Comparison of ENCODE assay signal across 8 mouse cellular contexts in genomic region chr6:88589517-88589916, GRCm38 (mm10). TPM values are rescaled to one million over a fixed set of nuclear protein-coding genes. Genes with fewer than 3 reads are reported as not detected.
DNase-seq lines count a peak whose midpoint lies in the region; ATAC-seq and TF ChIP-seq lines count a peak whose summit lies in the region.

No protein-coding gene starts in this region.

- ATAC-seq in hindbrain, embryonic 13.5 days (ENCODE audit: low FRiP score), result peak; percentile 36; the same call in 1 of the 2 replicates
- 0 out of 2 replicates have a peak, but pooled peaks have one; percentile 43 for ATAC-seq in liver, postnatal 0 days

- no peak for TF ChIP-seq EP300 in liver, postnatal 0 days (IDR thresholded peaks at IDR 0.05; ENCODE audit: low read depth)

- intact Hi-C loops in heart, postnatal 25 days (cut with DNase I), result loop anchor here (1.0 kb wide), 1 partner anchor 242 kb away; no protein-coding TSS in a partner anchor

- no peak overlapping the region for H3K27ac ChIP-seq in cortical plate, adult 2 months (ENCODE audit: insufficient read depth, low read length)
- H3K27ac ChIP-seq in hindbrain, embryonic 13.5 days, result no peak overlapping the region
- no peak overlapping the region for H3K27ac ChIP-seq in liver, postnatal 0 days (ENCODE audit: low read depth)

- WGBS in hindbrain, embryonic 13.5 days, result 39% methylated on average over 5 of the region's 5 CpGs
- WGBS in liver, postnatal 0 days (ENCODE audit: insufficient replicate concordance), result 24% methylated on average over 5 of the region's 5 CpGs

- no peaks in the 10 kb centered on the region for H3K36me3 ChIP-seq in hindbrain, embryonic 13.5 days
- H3K36me3 ChIP-seq in liver, postnatal 0 days (replicated peaks; ENCODE audit: insufficient read depth, low read length), result no peaks in the 10 kb centered on the region

- no peak overlapping the region for H3K9ac ChIP-seq in hindbrain, embryonic 13.5 days
- H3K9ac ChIP-seq in liver, postnatal 0 days (replicated peaks), result no peak overlapping the region

- TF ChIP-seq POLR2A in cortical plate, adult 2 months (IDR thresholded peaks at IDR 0.05; ENCODE audit: extremely low read depth, insufficient read depth, low read length), result no peak

- peak; percentile 35 to 39 for DNase-seq in heart, adult 18-20 months
- DNase-seq in heart, postnatal 25 days (ENCODE audit: low spot score), result no peak
- peak; percentile 34 for DNase-seq in ES-CJ7 (ENCODE audit: low read depth, low spot score)
- peak; percentile 36 for DNase-seq in liver, postnatal 0 days
- peak; percentile 50 to 58 for DNase-seq in right cerebral cortex, postnatal 10 days (ENCODE audit: low spot score in 2 of 2)
- no peak for DNase-seq in thymus, postnatal 25 days

- no peaks in the 10 kb centered on the region for H3K4me1 ChIP-seq in cortical plate, adult 2 months (ENCODE audit: control insufficient read depth, insufficient read depth, low read length)
- H3K4me1 ChIP-seq in hindbrain, embryonic 13.5 days (replicated peaks), result 0 out of 2 replicates have a peak, but pooled peaks cover 4% of the 10 kb centered on the region
- H3K4me1 ChIP-seq in liver, postnatal 0 days (ENCODE audit: insufficient read depth), result no peaks in the 10 kb centered on the region

- no peaks in the 10 kb centered on the region for H3K9me3 ChIP-seq in hindbrain, embryonic 13.5 days
- no peaks in the 10 kb centered on the region for H3K9me3 ChIP-seq in liver, postnatal 0 days (ENCODE audit: low read length)

- H3K4me2 ChIP-seq in hindbrain, embryonic 13.5 days, result no peak overlapping the region
- no peak overlapping the region for H3K4me2 ChIP-seq in liver, postnatal 0 days (ENCODE audit: low read depth, low read length)

- peak; percentile 72 for TF ChIP-seq CTCF in cortical plate, adult 2 months (IDR thresholded peaks at IDR 0.05; ENCODE audit: extremely low read depth, insufficient read depth, low read length)
- peak; percentile 77 for TF ChIP-seq CTCF in liver, postnatal 0 days (IDR thresholded peaks at IDR 0.05; ENCODE audit: low read depth)

- H3K27me3 ChIP-seq in hindbrain, embryonic 13.5 days, result no peaks in the 10 kb centered on the region
- H3K27me3 ChIP-seq in liver, postnatal 0 days (ENCODE audit: insufficient read depth, low read length), result no peaks in the 10 kb centered on the region

- no peak overlapping the region for H3K4me3 ChIP-seq in cortical plate, adult 2 months (ENCODE audit: insufficient read depth, low read length)
- H3K4me3 ChIP-seq in hindbrain, embryonic 13.5 days, result no peak overlapping the region
- no peak overlapping the region for H3K4me3 ChIP-seq in liver, postnatal 0 days (ENCODE audit: low read depth, low read length)

RNA-seq across cellular contexts. Expression of gene Kbtbd12, which starts 48.2 kb away (rescaled TPM):
- total RNA-seq in heart, adult 18-20 months (2021), result 10 to 100 TPM; 42.6 to 44.1 TPM
- total RNA-seq in heart, postnatal 25 days (2021), result 10 to 100 TPM; 31.2 to 36.8 TPM
- 0.26 and 0.31 TPM in 2 replicates for polyA plus RNA-seq in cortical plate, adult 2 months (2012; rRNA removed)
- 0.14 and 0.26 TPM in 2 replicates for polyA plus RNA-seq in hindbrain, embryonic 13.5 days (2015; fragmentation: Nextera tagmentation; extraction: Ambion mirVana)
- 1.3 and 1.5 TPM in 2 replicates for polyA plus RNA-seq in liver, postnatal 0 days (2015; fragmentation: Nextera tagmentation; extraction: Ambion mirVana)

Comparison
In these comparisons a context has a peak if more than half of its experiments do, and no peak if none do; other contexts are left out.
1. DNase-seq: peak in heart, adult 18-20 months (2 of 2), ES-CJ7 (single experiment), liver, postnatal 0 days (single experiment) and right cerebral cortex, postnatal 10 days (2 of 2); none in heart, postnatal 25 days (single experiment) and thymus, postnatal 25 days (single experiment).